Mouse (Mus musculus): Measurements from ENCODE around the gene Ppp1r26. TPM values are rescaled to one million over a fixed set of nuclear protein-coding genes. Genes with fewer than 3 reads are reported as not detected.

The Ppp1r26 gene
- total and polyA plus RNA-seq, 2 experiments from 2014 or later = 2.0 to 4.4 TPM

GRCm38 (mm10) chr2:28495207-28495756 is 48.7 kb downstream of the Ppp1r26 start:
- Histone ChIP-seq H3K27ac (ENCODE audit: low read depth) (no peak overlapping the region), H3K9me3 (replicated peaks; ENCODE audit: control insufficient read depth, low read length) (no peaks in the 10 kb centered on the region), H3K4me1 (ENCODE audit: control insufficient read depth, insufficient read depth) (no peaks in the 10 kb centered on the region), H3K36me3 (replicated peaks; ENCODE audit: control insufficient read depth, insufficient read depth, low read length) (no peaks in the 10 kb centered on the region), H3K9ac (replicated peaks; ENCODE audit: low read depth, low read length) (no peak overlapping the region), H3K4me2 (ENCODE audit: low read depth, low read length) (no peak overlapping the region), H3K4me3 (ENCODE audit: low read depth, low read length) (no peak overlapping the region), H3K27me3 (ENCODE audit: control insufficient read depth, insufficient read depth, low read length) (no peaks in the 10 kb centered on the region)
- ATAC-seq (ENCODE audit: insufficient read depth, low read depth) (no peak), DNase-seq (ENCODE audit: low spot score) (no peak)
- no peak for TF ChIP-seq CTCF (IDR thresholded peaks at IDR 0.05; ENCODE audit: low read depth)
- TF ChIP-seq EP300 (IDR thresholded peaks at IDR 0.05; ENCODE audit: low read depth) = no peak
- WGBS = 71% methylated on average over 14 of the region's 14 CpGs

- Histone ChIP-seq H3K4me3 (ENCODE audit: low read depth, low read length) (no peak overlapping the region), H3K27me3 (ENCODE audit: control insufficient read depth, insufficient read depth, low read length) (no peaks in the 10 kb centered on the region), H3K9me3 (replicated peaks; ENCODE audit: control insufficient read depth, low read length) (no peaks in the 10 kb centered on the region), H3K4me2 (ENCODE audit: low read depth, low read length) (no peak overlapping the region), H3K4me1 (ENCODE audit: control insufficient read depth, insufficient read depth) (no peaks in the 10 kb centered on the region), H3K27ac (ENCODE audit: low read depth) (no peak overlapping the region), H3K9ac (replicated peaks; ENCODE audit: low read depth, low read length) (no peak overlapping the region), H3K36me3 (replicated peaks; ENCODE audit: control insufficient read depth, insufficient read depth, low read length) (no peaks in the 10 kb centered on the region)
- TF ChIP-seq CTCF (IDR thresholded peaks at IDR 0.05; ENCODE audit: low read depth) (no peak), EP300 (IDR thresholded peaks at IDR 0.05; ENCODE audit: low read depth) (no peak)
- no peak for ATAC-seq (ENCODE audit: insufficient read depth, low read depth)
- WGBS = 74% methylated on average over 16 of the region's 16 CpGs
- DNase-seq (ENCODE audit: low spot score) = no peak
Observed at GRCm38 (mm10) chr2:28495801-28496595, 49.4 kb downstream of the Ppp1r26 start.

- no peaks in the 10 kb centered on the region for H3K27me3 ChIP-seq (ENCODE audit: control insufficient read depth, insufficient read depth, low read length)
- no peaks in the 10 kb centered on the region for H3K36me3 ChIP-seq (replicated peaks; ENCODE audit: control insufficient read depth, insufficient read depth, low read length)
- H3K4me3 ChIP-seq (ENCODE audit: low read depth, low read length) = no peak within 1 kb of the TSS
- DNase-seq (ENCODE audit: low spot score) (no peak), ATAC-seq (ENCODE audit: insufficient read depth, low read depth) (no peak)
- TF ChIP-seq EP300 (IDR thresholded peaks at IDR 0.05; ENCODE audit: low read depth) (no peak), CTCF (IDR thresholded peaks at IDR 0.05; ENCODE audit: low read depth) (no peak)
- no peak within 1 kb of the TSS for H3K9ac ChIP-seq (replicated peaks; ENCODE audit: low read depth, low read length)
- H3K9me3 ChIP-seq (replicated peaks; ENCODE audit: control insufficient read depth, low read length) = no peaks in the 10 kb centered on the region
- no peak within 1 kb of the TSS for H3K27ac ChIP-seq (ENCODE audit: low read depth)
- no peaks in the 10 kb centered on the region for H3K4me1 ChIP-seq (ENCODE audit: control insufficient read depth, insufficient read depth)
- no peak within 1 kb of the TSS for H3K4me2 ChIP-seq (ENCODE audit: low read depth, low read length)
- 81% methylated on average over 5 of the region's 5 CpGs for WGBS
Observed at GRCm38 (mm10) chr2:28496671-28497070, 50.1 kb downstream of the Ppp1r26 start, which contains the start of gene Gbgt1. Gene Gbgt1, plus strand, starts transcription at chr2:28496891.

- Histone ChIP-seq H3K9ac (replicated peaks; ENCODE audit: low read depth, low read length) (no peak overlapping the region), H3K4me1 (ENCODE audit: control insufficient read depth, insufficient read depth) (no peaks in the 10 kb centered on the region), H3K9me3 (replicated peaks; ENCODE audit: control insufficient read depth, low read length) (no peaks in the 10 kb centered on the region), H3K4me2 (ENCODE audit: low read depth, low read length) (no peak overlapping the region), H3K27ac (ENCODE audit: low read depth) (no peak overlapping the region), H3K27me3 (ENCODE audit: control insufficient read depth, insufficient read depth, low read length) (no peaks in the 10 kb centered on the region), H3K36me3 (replicated peaks; ENCODE audit: control insufficient read depth, insufficient read depth, low read length) (no peaks in the 10 kb centered on the region), H3K4me3 (ENCODE audit: low read depth, low read length) (no peak overlapping the region)
- 79% methylated on average over 5 of the region's 5 CpGs for WGBS
- DNase-seq (ENCODE audit: low spot score) = no peak
- TF ChIP-seq EP300 (IDR thresholded peaks at IDR 0.05; ENCODE audit: low read depth) = no peak
- no peak for ATAC-seq (ENCODE audit: insufficient read depth, low read depth)
Observed at GRCm38 (mm10) chr2:28497561-28497960, 51.0 kb downstream of the Ppp1r26 start.

- H3K36me3 ChIP-seq (replicated peaks; ENCODE audit: control insufficient read depth, insufficient read depth, low read length) = no peaks in the 10 kb centered on the region
- H3K4me3 ChIP-seq (ENCODE audit: low read depth, low read length) = no peak overlapping the region
- no peak overlapping the region for H3K9ac ChIP-seq (replicated peaks; ENCODE audit: low read depth, low read length)
- 69% methylated on average over 4 of the region's 4 CpGs for WGBS
- no peaks in the 10 kb centered on the region for H3K4me1 ChIP-seq (ENCODE audit: control insufficient read depth, insufficient read depth)
- no peaks in the 10 kb centered on the region for H3K9me3 ChIP-seq (replicated peaks; ENCODE audit: control insufficient read depth, low read length)
- no peak overlapping the region for H3K27ac ChIP-seq (ENCODE audit: low read depth)
- no peak for ATAC-seq (ENCODE audit: insufficient read depth, low read depth)
- TF ChIP-seq CTCF (IDR thresholded peaks at IDR 0.05; ENCODE audit: low read depth) = no peak
- TF ChIP-seq EP300 (IDR thresholded peaks at IDR 0.05; ENCODE audit: low read depth) = no peak
- no peaks in the 10 kb centered on the region for H3K27me3 ChIP-seq (ENCODE audit: control insufficient read depth, insufficient read depth, low read length)
- no peak overlapping the region for H3K4me2 ChIP-seq (ENCODE audit: low read depth, low read length)
- no peak for DNase-seq (ENCODE audit: low spot score)
Observed at GRCm38 (mm10) chr2:28498431-28498830, 51.8 kb downstream of the Ppp1r26 start.

Data from heart, postnatal 0 days (tissue).